Mouse (Mus musculus) small intestine, adult 2 months (tissue): Measurements from ENCODE around the gene Selenow. TPM values are rescaled to one million over a fixed set of nuclear protein-coding genes. Genes with fewer than 3 reads are reported as not detected.

ENCODE experiments used
- H3K27ac ChIP-seq: fragments of 200-500 bp; 2 replicates; pipeline ENCODE4 v1.5.1; 2012; ENCODE audit warnings: low read depth, low read length, control low read depth, inconsistent platforms; ENCODE audit not compliant: insufficient read depth
- H3K27me3 ChIP-seq: fragments of 200-500 bp; 2 replicates; pipeline ENCODE4 v1.6.1; 2012; ENCODE audit warnings: mild to moderate bottlenecking, moderate library complexity, low read length, inconsistent platforms; ENCODE audit not compliant: control insufficient read depth, insufficient read depth
- H3K36me3 ChIP-seq: fragments of 200-500 bp; 2 replicates; pipeline ENCODE4 v1.6.1; 2012; ENCODE audit warnings: mild to moderate bottlenecking, low read length, control low read depth, inconsistent platforms; ENCODE audit not compliant: control insufficient read depth, insufficient read depth
- H3K4me1 ChIP-seq: fragments of 200-500 bp; 2 replicates; pipeline ENCODE4 v1.6.1; 2012; ENCODE audit warnings: low read length, inconsistent platforms, mixed read lengths; ENCODE audit not compliant: control insufficient read depth, insufficient read depth, insufficient read length
- H3K4me3 ChIP-seq: fragments of 200-500 bp; 2 replicates; pipeline ENCODE4 v1.5.1; 2012; ENCODE audit warnings: low read depth, mild to moderate bottlenecking, control low read depth, inconsistent platforms, low read length, moderate library complexity
- CTCF ChIP-seq: fragments of 200-500 bp; IDR thresholded peaks from 2 replicates; pipeline ENCODE4 v1.5.1; 2012; ENCODE audit warnings: low read depth, mild to moderate bottlenecking, control low read depth, inconsistent platforms, low read length, moderate library complexity, mixed read lengths; ENCODE audit not compliant: insufficient replicate concordance, insufficient read length; ENCODE audit errors: extremely low read depth
- POLR2A ChIP-seq: fragments of 200-500 bp; IDR thresholded peaks from 2 replicates; pipeline ENCODE4 v1.6.1; 2012; ENCODE audit warnings: low read depth, mild to moderate bottlenecking, control low read depth, inconsistent platforms, low read length, moderate library complexity
- WGBS: fragments of 180-500 bp; shearing (Covaris S2); methylation state at CpG from one replicate; pipeline ENCODE4 v1.1.7; 2018; 5-methylcytosine and 5-hydroxymethylcytosine counted together
- polyA plus RNA-seq: library from polyadenylated mRNA; depleted of rRNA; stranded (reverse); fragments of >200 nt; gene quantifications from 2 replicates; pipeline ENCODE4 v1.2.3, GENCODE M21; 2012

The Selenow gene
- polyA plus RNA-seq, 1 experiment, result 311 TPM

- H3K4me3 ChIP-seq, result no peak overlapping the region
- WGBS, result 47% methylated on average over 3 of the region's 3 CpGs
- no peak overlapping the region for H3K27ac ChIP-seq
- no peaks in the 10 kb centered on the region for H3K27me3 ChIP-seq
- peaks cover under 1% of the 10 kb centered on the region; the same call in 1 of the 2 replicates for H3K36me3 ChIP-seq
- TF ChIP-seq POLR2A, result no peak
- TF ChIP-seq CTCF, result no peak
- no peaks in the 10 kb centered on the region for H3K4me1 ChIP-seq
Measured at GRCm38 (mm10) chr7:15931635-15932034, 9.4 kb upstream of the Selenow start.

- TF ChIP-seq CTCF, result no peak
- TF ChIP-seq POLR2A, result no peak
- H3K36me3 ChIP-seq, result no peaks in the 10 kb centered on the region
- H3K27ac ChIP-seq, result no peak overlapping the region
- no peak overlapping the region for H3K4me3 ChIP-seq
- no peaks in the 10 kb centered on the region for H3K4me1 ChIP-seq
- no peaks in the 10 kb centered on the region for H3K27me3 ChIP-seq
- 70% methylated on average over 2 of the region's 2 CpGs for WGBS
Measured at GRCm38 (mm10) chr7:15930543-15930942, 8.3 kb upstream of the Selenow start.

DNA sequence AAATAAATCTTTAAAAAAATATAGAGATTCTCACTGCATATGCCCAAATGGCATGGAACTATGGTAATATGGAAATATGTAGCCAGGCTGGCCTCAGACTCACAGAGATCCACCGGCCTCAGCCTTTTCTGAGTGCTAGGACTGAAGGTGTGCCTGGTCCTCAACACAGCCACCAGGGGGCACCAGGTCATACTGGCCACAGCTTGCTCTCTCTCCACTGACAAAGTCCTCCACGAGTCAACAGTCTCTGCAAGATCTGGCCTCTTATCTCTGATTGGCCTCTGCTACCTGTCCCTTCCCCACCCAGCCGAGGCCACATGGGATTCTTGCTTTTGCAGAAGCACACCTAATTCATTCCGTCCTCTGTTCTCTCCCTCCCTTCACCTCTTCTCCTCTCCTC is 7.7 kb upstream of the Selenow start:
- Histone ChIP-seq H3K27ac (no peak overlapping the region), H3K4me3 (no peak overlapping the region), H3K4me1 (no peaks in the 10 kb centered on the region), H3K36me3 (no peaks in the 10 kb centered on the region), H3K27me3 (no peaks in the 10 kb centered on the region)
- TF ChIP-seq POLR2A, result no peak
- TF ChIP-seq CTCF, result peak; percentile 82; the same call in 1 of the 2 replicates
- 26% methylated on average over 4 of the region's 4 CpGs for WGBS

DNA sequence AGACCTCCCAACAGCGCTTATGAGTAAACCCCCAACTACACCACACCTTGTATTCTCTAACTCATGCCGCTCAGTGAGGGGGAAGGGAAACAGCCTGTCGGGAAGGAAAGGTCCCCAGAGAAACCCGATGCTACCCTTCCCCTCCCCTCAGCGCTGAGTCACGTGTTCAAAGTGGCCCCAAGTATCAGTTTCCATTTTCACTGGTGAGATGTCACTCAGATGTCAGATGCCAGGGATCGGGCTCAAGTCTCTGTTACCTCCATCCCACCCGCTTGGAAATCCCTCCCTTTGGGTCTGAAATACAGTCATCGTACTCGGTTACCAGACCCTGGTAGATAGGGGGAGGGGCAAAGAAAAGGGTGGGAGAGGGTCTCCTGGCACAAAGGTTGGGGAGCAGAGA is 406 bp downstream of the Selenow start:
- TF ChIP-seq POLR2A, result no peak
- peaks cover 14% of the 10 kb centered on the region; the same call in 1 of the 2 replicates for H3K4me1 ChIP-seq
- H3K27ac ChIP-seq, result peak overlapping the region; percentile 87
- peaks cover 13% of the 10 kb centered on the region for H3K36me3 ChIP-seq
- under 1% methylated on average over 10 of the region's 10 CpGs for WGBS
- H3K27me3 ChIP-seq, result no peaks in the 10 kb centered on the region
- H3K4me3 ChIP-seq, result peak overlapping the region; percentile 88

- no peak for TF ChIP-seq CTCF
- TF ChIP-seq POLR2A, result no peak
- no peak overlapping the region for H3K27ac ChIP-seq
- H3K27me3 ChIP-seq, result no peaks in the 10 kb centered on the region
- WGBS, result 84% methylated on average over 6 of the region's 6 CpGs
- peaks cover 14% of the 10 kb centered on the region; the same call in 1 of the 2 replicates for H3K4me1 ChIP-seq
- H3K36me3 ChIP-seq, result peaks cover 13% of the 10 kb centered on the region
- H3K4me3 ChIP-seq, result peak overlapping the region; percentile 5; the same call in 1 of the 2 replicates
Measured at GRCm38 (mm10) chr7:15920645-15921190, 1.5 kb downstream of the Selenow start.

- Histone ChIP-seq H3K36me3 (peaks cover 13% of the 10 kb centered on the region), H3K4me3 (no peak overlapping the region), H3K4me1 (peaks cover 14% of the 10 kb centered on the region; the same call in 1 of the 2 replicates), H3K27me3 (no peaks in the 10 kb centered on the region), H3K27ac (no peak overlapping the region)
- TF ChIP-seq POLR2A (no peak), CTCF (no peak)
- 89% methylated on average over 9 of the region's 9 CpGs for WGBS
Measured at GRCm38 (mm10) chr7:15919947-15920346, 2.3 kb downstream of the Selenow start.

GRCm38 (mm10) chr7:15918371-15918770 is 3.8 kb downstream of the Selenow start:
- Histone ChIP-seq H3K4me3 (no peak overlapping the region), H3K36me3 (peaks cover 13% of the 10 kb centered on the region), H3K27me3 (no peaks in the 10 kb centered on the region), H3K27ac (no peak overlapping the region), H3K4me1 (peaks cover 14% of the 10 kb centered on the region; the same call in 1 of the 2 replicates)
- TF ChIP-seq POLR2A (no peak), CTCF (no peak)

- 82% methylated on average over 4 of the region's 4 CpGs for WGBS
- H3K4me3 ChIP-seq, result no peak overlapping the region
- no peaks in the 10 kb centered on the region for H3K27me3 ChIP-seq
- TF ChIP-seq POLR2A (no peak), CTCF (no peak)
- H3K4me1 ChIP-seq, result peaks cover 9% of the 10 kb centered on the region; the same call in 1 of the 2 replicates
- no peak overlapping the region for H3K27ac ChIP-seq
- H3K36me3 ChIP-seq, result peaks cover 13% of the 10 kb centered on the region
Measured at GRCm38 (mm10) chr7:15916996-15917395, 5.2 kb downstream of the Selenow start.
